Mouse (Mus musculus): ENCODE results near the gene Mrpl47. TPM values are rescaled to one million over a fixed set of nuclear protein-coding genes. Genes with fewer than 3 reads are reported as not detected.
"Not testable (repeated sequence)": the region's sequence is repeated elsewhere in the genome, so short reads cannot be mapped to it uniquely, and the experiment has no call there.

Mrpl47 gene
- polyA plus RNA-seq, 1 experiment from 2014 or later, result 31.0 TPM

DNA sequence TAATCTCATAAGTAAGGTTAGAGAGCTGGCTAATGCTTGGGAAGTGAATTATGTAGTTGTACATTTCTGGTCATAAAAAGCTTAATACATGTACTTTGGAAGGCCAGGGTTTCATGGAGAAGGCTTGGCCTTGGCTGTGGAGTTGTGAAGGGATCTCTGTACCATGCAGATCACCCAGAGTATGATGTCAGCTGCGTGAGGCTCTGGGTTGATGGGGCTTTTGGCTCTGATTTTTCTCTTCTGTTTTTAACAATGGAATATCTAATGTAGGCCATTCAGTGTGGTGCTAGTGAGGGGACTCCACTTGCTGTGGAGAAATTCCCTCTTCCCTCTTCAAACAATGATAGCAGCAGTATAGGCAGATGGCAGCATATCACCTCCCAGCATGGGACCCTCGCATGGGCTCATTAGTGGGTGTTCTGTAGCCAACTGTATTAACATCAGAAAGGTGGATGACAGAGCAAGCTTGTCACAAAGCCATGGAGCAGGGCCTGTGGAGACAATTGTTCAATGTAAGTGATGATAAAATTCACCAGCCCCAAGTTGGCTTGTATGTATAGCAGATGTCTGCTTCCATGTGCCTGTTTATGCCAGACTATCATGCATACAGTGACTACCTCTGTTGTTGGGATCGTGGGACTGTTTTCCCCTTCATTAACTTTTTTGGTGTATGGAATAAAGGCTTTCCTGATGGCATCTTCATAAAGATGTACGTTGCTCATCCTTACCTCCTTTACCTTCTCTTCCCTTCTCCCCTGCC is 12.6 kb upstream of the Mrpl47 start:
- ATAC-seq, result no peak
- no peak overlapping the region for H3K4me2 ChIP-seq (replicated peaks; ENCODE audit: low read depth)
- H3K4me1 ChIP-seq (replicated peaks; ENCODE audit: control insufficient read depth, insufficient read depth, low read length), result no peaks in the 10 kb centered on the region
- H3K9ac ChIP-seq (ENCODE audit: low read depth, low read length), result no peak overlapping the region
- H3K27ac ChIP-seq (ENCODE audit: low read depth, low read length), result no peak overlapping the region
- 93% methylated on average over 4 of the region's 4 CpGs for WGBS
- H3K9me3 ChIP-seq (ENCODE audit: control insufficient read depth), result no peaks in the 10 kb centered on the region
- TF ChIP-seq CTCF (IDR thresholded peaks at IDR 0.05; ENCODE audit: low read depth), result no peak
- H3K36me3 ChIP-seq (ENCODE audit: control insufficient read depth, insufficient read depth), result peaks cover 72% of the 10 kb centered on the region
- H3K27me3 ChIP-seq (replicated peaks; ENCODE audit: control insufficient read depth, insufficient read depth, low read length), result no peaks in the 10 kb centered on the region
- H3K4me3 ChIP-seq (ENCODE audit: low read depth, low read length), result no peak overlapping the region

DNA sequence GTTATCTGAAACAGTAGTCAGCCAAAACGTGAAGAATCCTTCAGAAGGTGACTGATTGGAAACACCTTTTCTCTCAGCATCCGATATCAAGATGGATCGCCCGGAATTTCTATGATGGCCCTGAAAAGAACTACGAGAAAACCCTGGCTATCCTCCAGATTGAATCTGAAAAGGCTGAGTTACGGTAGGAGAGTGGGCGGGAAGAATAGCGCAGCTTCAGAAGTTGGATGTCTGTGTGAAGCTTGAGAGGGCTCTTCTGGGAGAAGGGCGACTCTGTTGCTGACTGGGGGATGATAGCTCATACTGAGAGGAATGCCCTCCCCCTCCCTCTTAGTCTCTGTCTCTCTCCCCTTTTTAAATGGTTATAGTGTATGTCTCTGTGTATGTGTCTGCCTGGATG is 11.0 kb upstream of the Mrpl47 start:
- Histone ChIP-seq H3K36me3 (ENCODE audit: control insufficient read depth, insufficient read depth) (peaks cover 70% of the 10 kb centered on the region), H3K4me2 (replicated peaks; ENCODE audit: low read depth) (no peak overlapping the region), H3K4me3 (ENCODE audit: low read depth, low read length) (no peak overlapping the region), H3K27ac (ENCODE audit: low read depth, low read length) (no peak overlapping the region), H3K9me3 (ENCODE audit: control insufficient read depth) (no peaks in the 10 kb centered on the region), H3K4me1 (replicated peaks; ENCODE audit: control insufficient read depth, insufficient read depth, low read length) (no peaks in the 10 kb centered on the region), H3K27me3 (replicated peaks; ENCODE audit: control insufficient read depth, insufficient read depth, low read length) (no peaks in the 10 kb centered on the region), H3K9ac (ENCODE audit: low read depth, low read length) (no peak overlapping the region)
- WGBS, result 91% methylated on average over 9 of the region's 9 CpGs
- ATAC-seq, result no peak
- TF ChIP-seq CTCF (IDR thresholded peaks at IDR 0.05; ENCODE audit: low read depth), result no peak

DNA sequence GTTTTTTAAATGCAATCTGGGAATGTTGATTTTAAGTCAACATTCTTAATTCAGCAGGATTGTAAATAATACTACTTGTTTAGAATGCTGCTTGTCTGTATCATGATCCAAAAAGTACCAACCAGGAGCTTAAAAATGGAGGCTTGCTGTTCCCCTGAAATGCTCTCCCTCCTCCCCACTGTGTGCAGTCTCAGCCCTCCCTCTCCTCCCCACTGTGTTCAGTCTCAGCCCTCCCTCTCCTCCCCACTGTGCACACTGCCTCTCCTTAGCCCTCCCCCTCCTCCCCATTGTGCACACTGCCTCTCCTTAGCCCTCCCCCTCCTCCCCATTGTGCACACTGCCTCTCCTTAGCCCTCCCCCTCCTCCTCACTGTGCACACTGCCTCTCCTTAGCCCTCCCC is 8.0 kb upstream of the Mrpl47 start:
- peaks cover 47% of the 10 kb centered on the region for H3K36me3 ChIP-seq (ENCODE audit: control insufficient read depth, insufficient read depth)
- not testable (repeated sequence) for H3K9ac ChIP-seq (ENCODE audit: low read depth, low read length); ATAC-seq; H3K27me3 ChIP-seq (replicated peaks; ENCODE audit: control insufficient read depth, insufficient read depth, low read length); H3K4me3 ChIP-seq (ENCODE audit: low read depth, low read length); H3K4me2 ChIP-seq (replicated peaks; ENCODE audit: low read depth); H3K4me1 ChIP-seq (replicated peaks; ENCODE audit: control insufficient read depth, insufficient read depth, low read length); H3K27ac ChIP-seq (ENCODE audit: low read depth, low read length); H3K9me3 ChIP-seq (ENCODE audit: control insufficient read depth)

DNA sequence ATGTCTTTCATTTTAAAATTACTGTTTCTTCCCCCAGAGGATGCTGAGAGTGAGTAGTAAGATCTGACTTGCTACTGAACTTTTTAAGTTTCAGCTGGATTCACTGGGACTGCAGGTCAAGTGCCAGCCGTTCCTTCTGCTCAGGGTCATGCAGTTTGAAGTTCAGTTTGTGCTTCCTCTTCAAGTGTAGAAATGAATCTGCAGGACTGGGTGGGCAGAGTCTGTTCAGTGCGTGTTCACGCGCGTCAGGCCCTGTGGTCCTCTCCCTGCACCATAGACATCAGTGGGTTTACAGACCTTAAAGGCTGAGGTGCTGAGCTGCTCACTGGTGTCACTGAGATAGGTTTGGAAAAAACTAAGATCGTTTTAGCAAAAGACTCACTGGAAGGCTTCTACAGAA is 7.6 kb upstream of the Mrpl47 start:
- Histone ChIP-seq H3K9me3 (ENCODE audit: control insufficient read depth) (no peaks in the 10 kb centered on the region), H3K4me2 (replicated peaks; ENCODE audit: low read depth) (no peak overlapping the region)
- WGBS, result 91% methylated on average over 6 of the region's 6 CpGs

DNA sequence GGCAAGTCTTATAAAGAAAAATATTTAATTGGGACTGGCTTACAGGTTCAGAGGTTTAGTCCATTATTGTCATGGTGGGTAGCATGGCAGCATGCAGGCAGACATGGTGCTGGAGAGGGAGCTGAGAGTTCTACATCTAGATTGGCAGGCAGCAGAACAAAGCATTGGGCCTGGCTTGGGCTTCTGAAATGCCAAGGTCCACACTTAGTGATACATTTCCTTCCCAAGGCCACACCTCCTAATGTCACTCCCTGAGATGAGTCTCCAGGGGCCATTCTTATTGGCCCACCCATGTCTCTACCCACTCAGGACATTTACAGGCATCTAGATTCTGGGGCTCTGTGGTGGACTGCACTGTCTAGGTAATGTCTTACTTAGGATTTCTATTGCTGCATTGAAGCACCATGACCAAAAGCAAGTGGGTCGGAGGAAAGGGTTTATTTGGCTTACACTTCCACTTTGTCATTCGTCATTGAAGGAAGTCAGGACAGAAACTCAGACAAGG is 4.9 kb upstream of the Mrpl47 start:
- no peak for ATAC-seq
- no peak overlapping the region for H3K4me2 ChIP-seq (replicated peaks; ENCODE audit: low read depth)
- WGBS, result 59% methylated on average over 2 of the region's 2 CpGs
- TF ChIP-seq CTCF (IDR thresholded peaks at IDR 0.05; ENCODE audit: low read depth), result no peak
- peaks cover 10% of the 10 kb centered on the region; the same call in 1 of the 2 replicates for H3K4me1 ChIP-seq (replicated peaks; ENCODE audit: control insufficient read depth, insufficient read depth, low read length)
- H3K9me3 ChIP-seq (ENCODE audit: control insufficient read depth), result no peaks in the 10 kb centered on the region
- no peak overlapping the region for H3K4me3 ChIP-seq (ENCODE audit: low read depth, low read length)
- H3K27me3 ChIP-seq (replicated peaks; ENCODE audit: control insufficient read depth, insufficient read depth, low read length), result no peaks in the 10 kb centered on the region
- H3K27ac ChIP-seq (ENCODE audit: low read depth, low read length), result no peak overlapping the region
- peaks cover 20% of the 10 kb centered on the region for H3K36me3 ChIP-seq (ENCODE audit: control insufficient read depth, insufficient read depth)
- H3K9ac ChIP-seq (ENCODE audit: low read depth, low read length), result no peak overlapping the region

More for the DNA sequence above, 7.6 kb upstream of the Mrpl47 start:
- no peaks in the 10 kb centered on the region for H3K27me3 ChIP-seq (replicated peaks; ENCODE audit: control insufficient read depth, insufficient read depth, low read length)
- no peak overlapping the region for H3K9ac ChIP-seq (ENCODE audit: low read depth, low read length)
- no peak for TF ChIP-seq CTCF (IDR thresholded peaks at IDR 0.05; ENCODE audit: low read depth)
- peaks cover 43% of the 10 kb centered on the region for H3K36me3 ChIP-seq (ENCODE audit: control insufficient read depth, insufficient read depth)
- H3K4me1 ChIP-seq (replicated peaks; ENCODE audit: control insufficient read depth, insufficient read depth, low read length), result no peaks in the 10 kb centered on the region
- no peak overlapping the region for H3K4me3 ChIP-seq (ENCODE audit: low read depth, low read length)
- H3K27ac ChIP-seq (ENCODE audit: low read depth, low read length), result no peak overlapping the region
- ATAC-seq, result no peak

DNA sequence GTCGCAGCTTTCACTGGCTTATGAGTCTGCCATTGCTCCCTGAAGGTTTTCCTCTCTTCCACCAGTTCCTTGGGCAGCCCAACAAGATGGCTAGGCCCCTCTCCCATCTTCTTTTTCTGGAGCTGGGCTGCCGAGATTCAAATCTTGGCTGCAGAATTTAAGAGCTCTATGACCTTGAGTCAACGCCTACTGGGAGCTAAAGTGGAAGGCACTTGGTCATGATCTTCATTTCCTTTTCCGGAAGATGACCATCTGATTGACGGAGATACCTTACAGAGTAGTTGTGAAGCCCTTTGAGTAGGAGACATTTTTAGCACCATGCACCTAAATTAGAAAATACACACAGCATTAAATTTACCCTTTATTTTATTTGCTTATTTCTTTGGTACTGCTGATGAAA is 1.1 kb upstream of the Mrpl47 start:
- Histone ChIP-seq H3K27ac (ENCODE audit: low read depth, low read length) (no peak overlapping the region), H3K9ac (ENCODE audit: low read depth, low read length) (no peak overlapping the region), H3K4me1 (replicated peaks; ENCODE audit: control insufficient read depth, insufficient read depth, low read length) (peaks cover 10% of the 10 kb centered on the region; the same call in 1 of the 2 replicates), H3K4me2 (replicated peaks; ENCODE audit: low read depth) (peak overlapping the region; percentile 91; the same call in 1 of the 2 replicates), H3K9me3 (ENCODE audit: control insufficient read depth) (no peaks in the 10 kb centered on the region), H3K36me3 (ENCODE audit: control insufficient read depth, insufficient read depth) (peaks cover 5% of the 10 kb centered on the region), H3K27me3 (replicated peaks; ENCODE audit: control insufficient read depth, insufficient read depth, low read length) (no peaks in the 10 kb centered on the region), H3K4me3 (ENCODE audit: low read depth, low read length) (no peak overlapping the region)
- WGBS, result 83% methylated on average over 5 of the region's 5 CpGs
- no peak for TF ChIP-seq CTCF (IDR thresholded peaks at IDR 0.05; ENCODE audit: low read depth)
- ATAC-seq, result no peak
